Mouse (Mus musculus): ENCODE results near the gene Pigyl.

Gene Pigyl

GRCm38 (mm10) chr9:22156497-22157245 lies at the start of gene Pigyl:
Gene Pigyl, plus strand, starts transcription at chr9:22156846.
- peak; percentile 97 to 98 for DNase-seq (ENCODE audit: low spot score in 2 of 2)

GRCm38 (mm10) chr9:22108194-22108593 lies 48.5 kb upstream of the Pigyl start:
- DNase-seq (ENCODE audit: low spot score in 2 of 2), result no peak

GRCm38 (mm10) chr9:22115635-22116034 lies 41.0 kb upstream of the Pigyl start:
- DNase-seq (ENCODE audit: low spot score in 2 of 2), result no peak

- no peak for DNase-seq (ENCODE audit: low spot score in 2 of 2)
Measured at GRCm38 (mm10) chr9:22116086-22116485, 40.6 kb upstream of the Pigyl start.

GRCm38 (mm10) chr9:22116740-22117426 lies 39.8 kb upstream of the Pigyl start, which contains the start of gene Elof1:
Gene Elof1, minus strand, starts transcription at chr9:22117172.
- peak; percentile 91 to 92 for DNase-seq (ENCODE audit: low spot score in 2 of 2)

- peak in 1 of 2 experiments; percentile 30 for DNase-seq (ENCODE audit: low spot score in 2 of 2)
Measured at GRCm38 (mm10) chr9:22117754-22118456, 38.7 kb upstream of the Pigyl start.

GRCm38 (mm10) chr9:22119543-22119942 lies 37.1 kb upstream of the Pigyl start:
- no peak for DNase-seq (ENCODE audit: low spot score in 2 of 2)

- DNase-seq (ENCODE audit: low spot score in 2 of 2), result no peak
Measured at GRCm38 (mm10) chr9:22121545-22121944, 35.1 kb upstream of the Pigyl start.

- DNase-seq (ENCODE audit: low spot score in 2 of 2), result no peak
Measured at GRCm38 (mm10) chr9:22122005-22122404, 34.6 kb upstream of the Pigyl start.

GRCm38 (mm10) chr9:22123069-22123609 lies 33.5 kb upstream of the Pigyl start:
- no peak for DNase-seq (ENCODE audit: low spot score in 2 of 2)

- no peak for DNase-seq (ENCODE audit: low spot score in 2 of 2)
Measured at GRCm38 (mm10) chr9:22124169-22124568, 32.5 kb upstream of the Pigyl start.

GRCm38 (mm10) chr9:22125246-22126027 lies 31.2 kb upstream of the Pigyl start:
- DNase-seq (ENCODE audit: low spot score in 2 of 2), result no peak

- no peak for DNase-seq (ENCODE audit: low spot score in 2 of 2)
Measured at GRCm38 (mm10) chr9:22131226-22131981, 25.2 kb upstream of the Pigyl start.

GRCm38 (mm10) chr9:22132220-22132619 lies 24.4 kb upstream of the Pigyl start:
- no peak for DNase-seq (ENCODE audit: low spot score in 2 of 2)

- no peak for DNase-seq (ENCODE audit: low spot score in 2 of 2)
Measured at GRCm38 (mm10) chr9:22134246-22134890, 22.3 kb upstream of the Pigyl start.

- no peak for DNase-seq (ENCODE audit: low spot score in 2 of 2)
Measured at GRCm38 (mm10) chr9:22134988-22135643, 21.5 kb upstream of the Pigyl start.

GRCm38 (mm10) chr9:22135644-22136390 lies 20.8 kb upstream of the Pigyl start, which contains the start of gene Acp5:
Gene Acp5, minus strand, starts transcription at chr9:22135711.
- DNase-seq (ENCODE audit: low spot score in 2 of 2), result no peak

GRCm38 (mm10) chr9:22136765-22137547 lies 19.7 kb upstream of the Pigyl start:
- no peak for DNase-seq (ENCODE audit: low spot score in 2 of 2)

All from frontal cortex, postnatal 10 days (tissue).